ENCODE assay signal across 14 mouse cellular contexts in the genomic region with DNA sequence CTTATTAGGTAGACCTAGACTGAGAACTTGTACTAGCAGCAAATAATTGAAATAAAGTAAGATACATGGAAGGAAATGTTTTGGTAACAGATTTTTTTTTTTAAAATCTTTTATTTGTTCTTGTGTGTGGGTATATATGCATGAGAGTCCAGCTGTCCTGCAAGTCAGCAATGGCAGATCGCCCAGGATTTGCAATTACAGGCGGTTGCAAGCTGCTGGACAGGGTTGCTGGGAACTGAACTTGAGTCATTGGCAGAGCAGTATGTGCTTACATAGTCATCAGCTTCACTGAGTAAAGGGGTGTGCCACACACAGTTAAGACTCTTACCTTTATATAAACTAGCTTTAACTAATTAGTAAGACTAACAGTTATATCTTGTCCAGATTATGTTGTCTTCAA.
"Had no signal": no experiment of that assay in that cellular context is flagged by ENCODE, and none has a peak within 500 bp of the region (broad histone marks: within the 10 kb centered on the region; RNA-seq: fewer than 3 reads in every experiment).

No protein-coding gene starts in this region.

- ATAC-seq: midbrain, embryonic 16.5 days had no signal

- H3K4me2 ChIP-seq: liver, embryonic 11.5 days; liver, embryonic 15.5 days; midbrain, embryonic 12.5 days had no signal

- H3K9ac ChIP-seq: liver, embryonic 15.5 days; midbrain, embryonic 12.5 days had no signal

- H3K9me3 ChIP-seq: liver, embryonic 15.5 days; midbrain, embryonic 12.5 days had no signal

- H3K27me3 ChIP-seq: liver, embryonic 15.5 days; midbrain, embryonic 12.5 days had no signal

- H3K4me3 ChIP-seq: left cerebral cortex, adult 2 months; liver, embryonic 15.5 days; midbrain, embryonic 12.5 days had no signal

- H3K36me3 ChIP-seq: liver, embryonic 15.5 days; midbrain, embryonic 12.5 days had no signal

- H3K4me1 ChIP-seq: midbrain, embryonic 12.5 days had no signal

- H3K27ac ChIP-seq: left cerebral cortex, adult 2 months; liver, embryonic 15.5 days; macrophage; midbrain, embryonic 12.5 days had no signal

- DNase-seq: kidney, adult 8-10 months; kidney, postnatal 14 days; kidney, postnatal 4 days; layer of hippocampus, adult 9-11 months; lung, adult 18-20 months; lung, postnatal 14 days; thymus, adult 18-20 months; thymus, postnatal 36 days had no signal
